Mouse (Mus musculus): Measurements from ENCODE around the gene Wdr3. TPM values are rescaled to one million over a fixed set of nuclear protein-coding genes. Genes with fewer than 3 reads are reported as not detected.

Gene Wdr3
- polyA plus RNA-seq, 1 experiment: 18.2 TPM

Other genes with a start within 250 kb of the Wdr3 start
- 16.1 and 18.0 TPM in 2 replicates for gene Gdap2, start within 50 bp of the Wdr3 start, polyA plus RNA-seq (2012; rRNA removed)